Mouse (Mus musculus) right cerebral cortex, postnatal 4 days (tissue): ENCODE results near the gene Chst11.
A peak's percentile ranks its signal among the peaks of the same experiment; 100 is the strongest.

Experiments
- DNase-seq: peaks from one replicate; pipeline ENCODE4 v3.0.0-alpha.2; 2022

Chst11 gene

DNA sequence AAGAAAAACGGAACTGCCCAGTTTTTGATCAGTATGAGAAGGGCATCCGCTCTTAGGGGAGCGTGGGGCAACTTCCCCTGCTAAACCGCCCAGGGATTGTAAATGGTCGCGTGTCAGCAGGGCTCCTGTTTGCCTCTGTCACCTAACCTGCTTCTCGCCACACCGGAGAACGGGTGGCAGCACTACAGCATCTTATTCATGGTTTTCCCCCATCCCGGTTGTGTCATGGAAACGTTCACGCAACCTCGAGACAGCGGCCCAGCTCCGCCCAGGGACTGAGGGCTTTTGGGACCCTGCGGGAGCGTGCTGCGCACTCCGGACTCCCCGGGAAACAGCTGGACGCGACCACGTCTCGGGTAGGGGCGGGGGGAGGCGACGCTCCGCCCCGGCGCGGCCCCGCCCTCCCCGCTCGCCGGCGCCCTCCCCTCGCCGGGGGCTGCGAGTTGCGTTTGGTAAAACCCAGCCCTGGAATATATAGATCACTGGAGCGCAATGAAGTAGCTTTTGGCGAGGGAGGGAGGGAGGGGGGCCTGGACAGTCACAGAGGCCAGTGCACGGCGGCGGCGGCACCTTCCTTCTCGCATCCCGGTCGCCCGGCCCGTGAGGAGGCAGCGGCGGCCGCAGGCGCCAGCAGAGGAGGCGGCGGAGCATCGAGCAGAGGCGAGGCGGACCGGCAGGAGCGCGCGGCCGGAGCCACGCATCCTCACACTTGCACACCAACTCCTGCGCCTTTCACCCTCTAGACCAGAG is at the start of gene Chst11:
Chst11 (plus strand) TSS at position 549 of the 750 bp plus-strand sequence.
- peak; percentile 74 for DNase-seq

DNA sequence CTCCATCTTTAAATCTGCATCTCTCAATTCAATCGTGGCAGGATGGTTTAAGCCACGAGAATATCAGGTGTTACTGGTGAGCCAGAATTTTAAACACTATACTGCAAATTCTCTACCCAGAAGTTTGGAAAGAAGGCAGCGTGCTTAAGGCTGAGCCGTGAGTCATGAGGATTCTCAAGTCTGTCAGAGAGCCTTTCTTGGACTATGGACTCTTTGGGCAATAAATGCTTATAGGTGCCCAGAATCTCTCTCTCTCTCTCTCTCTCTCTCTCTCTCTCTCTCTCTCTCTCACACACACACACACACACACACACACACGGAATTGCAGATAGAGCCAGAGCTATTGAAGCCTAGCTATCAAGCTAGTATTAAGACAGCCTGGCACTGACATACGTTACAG is 49.5 kb upstream of the Chst11 start:
- no peak for DNase-seq

DNA sequence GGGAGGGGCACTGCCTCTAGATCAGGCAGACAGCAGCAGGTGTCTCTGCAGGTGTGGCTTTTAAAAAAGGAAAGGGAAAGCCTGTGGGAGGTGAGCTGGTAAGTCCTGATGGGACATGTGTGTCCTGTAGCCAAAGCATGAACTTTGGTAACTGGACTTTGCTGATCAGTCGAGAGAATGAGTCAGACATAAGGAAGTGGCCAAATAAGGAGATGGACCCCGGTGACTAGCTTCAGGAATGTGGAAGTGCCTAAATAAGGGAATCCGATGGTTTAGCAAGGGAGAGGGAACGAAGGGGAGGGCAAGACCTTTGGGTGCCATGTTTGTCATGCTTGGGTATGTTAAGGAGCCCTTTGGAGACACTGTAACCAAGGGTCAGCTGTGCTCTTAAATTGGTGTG is 31.9 kb upstream of the Chst11 start:
- DNase-seq: no peak

DNA sequence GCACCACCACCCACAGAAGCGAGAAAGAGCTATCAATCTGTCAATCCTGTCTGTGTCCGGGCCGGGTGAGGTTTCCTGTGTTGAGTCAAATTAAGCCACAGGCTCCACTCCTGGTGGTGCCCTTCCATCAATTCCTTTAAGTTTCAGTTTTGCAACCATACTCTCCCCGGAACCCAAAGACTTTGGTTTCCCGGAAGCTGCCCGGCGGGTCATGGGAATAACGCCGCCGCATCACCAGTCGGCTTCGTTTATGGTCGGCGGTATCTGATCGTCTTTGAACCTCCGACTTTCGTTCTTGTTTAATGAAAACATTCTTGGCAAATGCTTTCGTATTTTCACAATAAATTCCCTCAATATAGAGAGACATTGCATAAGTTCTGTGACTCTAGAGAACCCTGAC is 30.2 kb upstream of the Chst11 start:
- no peak for DNase-seq

DNA sequence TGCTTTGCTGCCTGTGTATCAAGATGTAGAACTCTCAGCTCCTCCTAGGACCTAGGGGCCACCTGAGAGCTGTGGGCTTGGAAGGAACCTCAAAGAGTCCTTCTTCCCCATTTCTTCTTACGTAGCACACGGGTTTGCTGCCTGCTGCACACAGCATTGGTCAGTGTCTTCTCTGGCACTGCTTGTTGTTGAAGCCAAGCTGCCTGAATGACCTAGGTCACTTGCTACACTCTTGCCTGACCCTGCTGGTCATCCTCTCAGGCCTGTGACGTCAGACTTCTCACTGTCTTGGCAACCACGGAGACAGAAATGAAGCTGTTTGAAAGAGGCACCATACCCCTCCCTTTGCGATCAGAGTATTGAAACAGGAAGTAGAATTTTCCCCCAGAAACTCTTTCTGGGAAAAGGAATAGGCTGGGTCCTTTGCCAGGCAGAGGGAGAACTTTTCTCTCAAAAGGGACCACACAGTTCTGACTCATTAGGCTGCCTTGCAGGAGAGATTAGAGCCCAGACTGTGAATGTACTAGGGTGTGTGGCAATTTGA is 27.0 kb upstream of the Chst11 start:
- no peak for DNase-seq

DNA sequence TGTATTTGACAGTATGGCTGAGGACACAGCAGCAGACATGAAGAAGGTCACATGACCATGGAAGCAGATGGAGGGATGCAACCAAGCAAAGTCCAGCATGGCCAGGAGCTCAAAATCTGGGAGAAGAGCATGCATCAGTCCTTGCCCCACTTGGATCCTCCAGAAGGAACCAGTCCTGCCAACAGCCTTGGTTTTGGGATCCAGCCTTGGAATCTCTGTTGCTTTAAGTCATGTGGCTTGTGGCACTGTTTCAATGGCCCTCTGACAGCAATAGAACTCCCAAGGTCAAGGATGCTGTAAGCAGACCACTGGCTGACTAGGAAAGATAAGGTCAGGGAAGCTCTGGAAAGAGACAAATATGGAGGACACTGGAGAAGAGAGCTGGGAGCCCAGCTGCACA is 26.0 kb upstream of the Chst11 start:
- no peak for DNase-seq

DNA sequence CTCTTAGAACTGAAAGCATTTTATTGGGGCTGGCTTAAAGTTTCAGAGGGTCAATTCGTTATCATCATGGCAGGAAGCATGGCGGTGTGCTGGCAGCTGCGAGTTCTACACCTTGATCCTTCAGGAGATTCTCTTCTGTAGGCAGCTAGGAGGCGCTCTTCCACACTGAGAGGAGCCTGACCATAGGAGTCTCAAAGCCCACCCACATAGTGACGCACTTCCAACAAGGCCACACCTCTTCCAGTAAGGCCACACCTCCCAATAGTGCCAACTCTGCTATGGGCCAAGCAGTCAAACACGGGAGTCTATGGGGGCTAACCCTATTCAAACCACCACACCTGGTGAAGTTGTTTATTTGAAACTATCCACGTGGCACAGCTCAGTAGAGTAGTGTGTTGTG is 24.0 kb upstream of the Chst11 start:
- no peak for DNase-seq

DNA sequence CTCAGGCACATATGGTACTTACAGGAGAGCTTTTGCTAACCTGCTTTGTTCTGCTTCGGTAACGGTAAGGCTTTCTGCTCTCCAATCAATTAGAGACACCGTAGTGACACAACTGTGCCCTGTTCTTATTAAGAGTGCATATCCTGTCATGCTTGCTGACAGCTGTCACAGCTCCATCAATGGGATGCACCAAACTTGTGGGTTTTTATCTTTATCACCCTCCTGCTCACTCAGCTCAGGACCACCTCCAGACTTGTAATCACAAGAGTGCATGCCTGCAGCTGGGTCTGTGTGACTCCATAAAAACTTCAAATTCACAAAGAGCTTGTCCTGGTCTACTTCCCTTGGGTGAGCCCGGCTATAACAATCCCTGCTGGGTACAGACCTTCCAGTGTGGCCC is 23.3 kb upstream of the Chst11 start:
- no peak for DNase-seq

DNA sequence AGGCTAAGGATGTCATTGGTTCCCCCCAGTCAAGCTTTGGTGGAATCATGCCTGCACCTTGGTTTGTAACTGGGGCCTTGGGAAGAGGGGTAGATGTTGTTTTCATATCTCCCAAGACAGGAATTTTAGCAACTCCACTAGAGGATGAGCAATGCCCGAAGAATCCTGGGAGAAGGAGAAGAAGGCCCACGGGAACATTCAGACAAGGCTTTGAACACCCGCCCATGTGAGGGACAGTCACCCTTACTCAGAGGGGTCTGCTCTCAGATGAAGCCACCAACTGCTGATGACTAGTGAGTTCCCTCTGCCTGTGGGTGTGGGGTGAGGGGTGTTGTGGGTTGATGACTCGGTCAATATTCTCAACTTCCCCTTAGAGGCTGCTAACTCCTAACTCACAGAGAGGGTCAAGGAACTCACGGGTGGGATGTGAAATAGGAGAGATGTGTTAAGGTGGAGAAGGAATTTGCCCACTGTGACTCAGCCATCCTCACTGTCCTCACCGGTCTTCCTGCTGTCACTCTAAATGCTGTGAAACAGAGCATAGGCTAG is 22.8 kb upstream of the Chst11 start:
- DNase-seq: no peak

DNA sequence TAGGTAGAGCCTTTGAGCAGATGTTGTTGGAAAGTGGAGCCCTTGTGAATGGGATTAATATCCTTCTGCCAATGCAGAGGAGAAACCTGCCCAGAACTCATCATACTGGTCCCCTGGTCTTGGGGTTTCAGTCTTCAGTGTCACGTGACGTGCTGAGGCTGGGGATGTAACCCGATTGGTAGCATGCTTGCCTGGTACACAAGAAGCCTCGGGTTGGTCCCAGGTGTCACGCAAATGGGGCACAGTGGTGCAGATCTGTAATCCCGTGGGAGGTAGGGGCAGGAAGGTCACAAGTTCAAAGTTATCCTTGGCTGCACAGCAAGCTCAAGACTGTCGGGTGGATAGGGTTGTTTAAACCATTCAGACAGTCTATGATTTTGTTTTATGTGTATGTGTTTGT is 20.8 kb upstream of the Chst11 start:
- DNase-seq: no peak

DNA sequence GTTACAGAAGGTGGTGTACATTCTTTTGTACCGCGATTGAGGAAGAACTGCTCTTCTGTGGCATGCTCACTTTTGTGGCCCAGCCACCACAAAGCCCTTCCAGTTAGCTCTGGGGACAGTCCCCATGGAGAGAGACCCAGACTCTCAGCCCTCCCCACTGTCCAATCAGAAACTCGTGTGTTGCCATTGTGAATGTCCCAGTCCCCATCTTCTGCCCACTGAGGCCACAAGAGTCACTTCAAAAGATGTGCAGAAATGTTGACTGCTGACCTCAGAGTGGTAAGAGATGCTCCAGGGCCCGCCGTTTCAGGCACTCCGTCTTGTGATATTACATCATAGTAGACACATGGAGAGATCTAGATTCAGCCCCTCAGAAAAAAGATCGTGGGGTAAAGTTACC is 18.6 kb upstream of the Chst11 start:
- DNase-seq: no peak

DNA sequence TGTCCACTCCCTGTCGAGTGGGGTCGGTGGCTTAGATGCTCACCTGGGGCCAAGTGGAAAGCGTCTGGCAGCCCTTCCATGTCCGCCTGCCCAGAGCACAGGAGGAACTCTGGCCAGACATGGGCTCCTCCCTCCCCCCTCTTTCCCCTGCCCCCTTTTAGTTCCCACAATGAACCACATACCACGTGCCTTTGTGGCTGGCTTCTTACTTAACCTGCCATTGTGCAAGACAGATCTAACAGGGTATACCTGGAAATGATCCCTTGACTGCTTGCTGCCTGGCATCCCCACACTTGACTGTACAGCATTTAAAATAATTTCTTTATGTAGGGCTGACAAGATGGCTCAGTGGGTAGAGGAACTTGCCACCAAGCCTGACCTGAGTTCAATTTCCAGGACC is 15.7 kb upstream of the Chst11 start:
- no peak for DNase-seq

DNA sequence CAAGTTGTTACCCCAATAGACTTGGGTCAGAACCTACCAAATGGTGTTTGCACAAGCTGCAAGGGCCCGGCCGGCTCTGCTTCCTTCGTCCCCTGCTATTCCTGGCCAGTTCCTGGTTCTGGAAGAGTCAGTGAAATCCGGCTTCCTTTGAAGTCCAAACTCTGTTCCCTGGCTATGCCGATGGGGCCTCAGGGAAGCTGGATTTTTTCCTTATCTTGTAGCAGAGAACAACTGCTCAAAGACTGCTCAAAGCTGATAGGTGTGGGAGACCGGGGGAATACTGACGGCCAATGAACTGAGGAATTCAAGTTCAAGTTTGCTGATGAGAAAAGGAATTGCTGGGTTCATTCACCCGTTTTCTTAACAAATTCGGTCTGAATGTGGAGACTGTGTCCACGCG is 13.7 kb upstream of the Chst11 start:
- DNase-seq: no peak

DNA sequence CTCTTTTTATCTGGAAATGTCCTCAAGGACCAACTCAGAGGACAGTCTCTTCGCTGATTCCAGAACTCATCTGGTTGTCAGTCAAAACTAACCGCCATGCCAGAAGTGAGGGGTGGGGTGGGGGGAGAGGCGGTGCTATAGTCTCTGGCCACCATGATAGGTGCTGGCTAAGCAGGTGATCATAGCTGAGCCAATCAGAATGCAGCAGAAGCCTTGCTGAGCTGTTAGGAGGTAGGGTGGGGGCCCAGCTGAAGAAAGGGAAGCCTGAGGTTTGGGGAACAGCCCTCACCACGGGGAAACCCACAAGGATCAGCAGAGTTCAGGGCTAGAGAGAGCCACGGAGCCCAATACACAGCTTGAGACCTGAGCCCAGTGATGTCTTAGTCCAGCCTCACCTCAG is 11.1 kb upstream of the Chst11 start:
- no peak for DNase-seq

DNA sequence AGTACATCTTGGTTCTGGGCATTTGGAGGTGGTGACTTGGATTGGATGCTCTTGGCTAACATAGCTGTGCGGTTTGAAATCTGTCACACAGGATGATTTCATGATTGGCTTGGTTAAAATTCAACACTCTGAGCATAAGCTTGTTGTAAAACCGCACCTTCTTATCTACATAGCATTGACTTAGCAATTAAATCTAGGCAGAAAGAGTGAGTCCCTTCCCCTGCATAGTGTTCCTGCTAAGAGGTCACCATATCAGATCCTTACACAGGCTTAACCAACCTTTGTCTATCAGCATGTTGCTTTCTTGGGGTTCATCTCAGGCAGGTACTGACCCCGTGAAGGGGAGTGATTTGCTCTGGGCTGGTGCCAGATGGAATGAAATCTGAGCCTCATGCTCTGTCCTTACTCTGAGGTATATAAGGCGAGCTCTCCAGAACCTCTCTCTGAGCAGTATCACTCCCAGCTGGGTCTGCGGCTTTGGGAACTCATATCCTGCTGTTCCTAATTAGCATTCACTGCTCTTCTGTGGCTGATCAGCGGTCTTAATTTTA is 10.6 kb upstream of the Chst11 start:
- no peak for DNase-seq

DNA sequence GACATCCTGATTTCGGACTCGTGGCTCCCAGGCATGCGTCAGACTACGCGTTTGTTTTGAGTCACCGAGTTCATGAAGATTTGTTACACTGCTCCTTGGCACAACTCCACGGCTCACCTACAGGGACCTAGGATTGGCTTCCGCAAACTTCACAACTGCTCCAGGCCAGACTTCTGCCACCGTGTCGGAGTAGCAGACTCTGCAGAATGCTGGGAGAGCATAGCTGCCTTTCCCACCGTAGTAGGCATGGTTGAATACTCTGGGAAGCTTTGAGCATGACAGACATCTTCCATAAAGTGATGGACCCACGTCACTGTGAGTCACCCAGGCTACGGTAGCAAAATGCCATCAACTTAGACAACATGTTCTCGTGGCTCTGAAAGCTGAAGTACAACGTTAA is 9.5 kb upstream of the Chst11 start:
- DNase-seq: no peak

DNA sequence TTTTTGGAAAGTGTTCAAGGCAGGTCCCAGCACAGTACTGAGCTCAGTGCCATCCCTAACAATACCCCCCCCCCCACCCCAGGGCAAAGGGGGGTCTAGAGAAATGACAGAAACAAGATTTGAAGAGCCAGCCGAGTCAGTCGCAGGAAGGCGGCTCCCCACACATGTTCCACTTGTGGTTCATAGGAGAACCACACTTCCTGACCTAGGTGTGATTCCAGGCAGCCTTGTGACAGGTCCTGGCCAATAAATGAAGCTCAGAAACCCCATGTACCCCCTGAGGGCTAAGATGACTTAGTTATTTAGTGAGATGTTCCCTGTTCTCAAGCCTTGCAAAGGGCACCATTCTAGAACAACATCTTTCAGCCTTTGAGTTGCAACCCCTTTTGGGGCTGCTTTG is 3.0 kb upstream of the Chst11 start:
- no peak for DNase-seq

DNA sequence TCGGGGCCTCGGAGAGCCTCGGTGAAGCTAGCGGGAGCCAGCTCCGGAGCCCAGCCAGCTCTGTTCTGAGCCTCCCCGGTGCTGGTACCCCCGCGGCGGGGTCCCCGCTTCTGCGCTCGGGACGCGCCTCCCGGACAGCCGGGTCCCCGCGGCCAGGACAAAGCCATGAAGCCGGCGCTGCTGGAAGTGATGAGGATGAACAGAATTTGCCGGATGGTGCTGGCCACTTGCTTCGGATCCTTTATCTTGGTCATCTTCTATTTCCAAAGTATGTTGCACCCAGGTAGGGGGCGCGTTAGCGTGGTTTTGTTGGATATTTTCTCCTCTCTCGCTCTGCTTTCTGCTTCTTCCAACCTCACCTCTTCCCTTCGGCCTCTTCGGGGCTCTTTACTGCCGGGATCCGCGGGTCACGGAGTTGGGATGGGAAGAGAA is 418 bp downstream of the Chst11 start:
- peak; percentile 64 for DNase-seq

DNA sequence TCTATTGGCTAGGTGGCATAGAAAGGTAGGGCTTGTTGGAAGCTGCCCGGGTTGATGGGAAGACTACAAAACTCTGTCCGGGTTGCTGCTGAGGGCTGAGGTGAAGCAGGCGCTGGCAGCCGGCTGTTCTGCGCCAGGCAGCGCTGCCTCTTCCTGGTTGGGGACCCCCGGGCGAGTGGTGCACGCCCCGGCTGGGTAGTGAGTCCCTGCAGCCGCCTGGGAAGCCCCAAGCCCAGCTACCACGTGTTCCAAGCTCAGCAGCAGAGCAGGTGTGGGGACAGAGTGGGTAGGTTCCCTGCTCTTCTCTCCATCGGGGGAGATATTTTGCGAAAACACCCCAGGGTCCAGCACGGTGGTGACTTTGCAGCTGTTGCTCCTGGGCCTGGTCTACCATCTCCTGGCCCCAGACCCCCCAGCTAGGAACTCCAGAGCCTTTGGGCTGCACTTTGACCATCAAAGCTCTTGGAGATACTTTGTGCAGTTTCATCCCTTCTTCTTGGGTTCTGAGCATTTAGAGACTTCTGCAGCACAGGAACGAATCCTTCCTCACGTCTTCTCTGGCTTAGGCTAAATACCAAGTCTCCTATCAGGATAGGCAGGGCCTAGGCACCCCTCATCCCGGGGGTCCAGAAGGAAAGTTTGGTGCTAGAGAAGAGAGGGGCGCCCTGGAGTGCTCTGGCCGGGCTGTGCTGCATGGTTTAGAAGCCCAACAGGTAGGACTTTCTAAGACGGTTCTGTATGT is 1.1 kb downstream of the Chst11 start:
- DNase-seq: peak; percentile 14

DNA sequence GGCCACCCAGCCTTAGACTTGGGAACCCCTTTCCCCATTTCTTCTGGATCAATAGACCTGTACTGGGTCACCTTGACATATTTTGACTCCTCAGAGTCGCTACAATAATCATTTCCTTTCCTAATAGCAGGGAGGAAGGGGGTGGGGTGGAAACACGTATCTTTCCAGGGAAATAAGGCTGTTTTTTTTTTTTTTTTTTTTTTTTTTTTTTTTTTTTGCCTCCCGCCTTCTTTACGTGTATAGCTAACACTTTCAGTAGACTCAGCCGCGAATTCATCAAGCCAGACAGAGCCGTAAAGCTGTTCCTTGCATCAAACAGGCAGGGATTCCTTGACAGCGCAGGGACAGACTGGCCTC is 1.7 kb downstream of the Chst11 start:
- DNase-seq: no peak

DNA sequence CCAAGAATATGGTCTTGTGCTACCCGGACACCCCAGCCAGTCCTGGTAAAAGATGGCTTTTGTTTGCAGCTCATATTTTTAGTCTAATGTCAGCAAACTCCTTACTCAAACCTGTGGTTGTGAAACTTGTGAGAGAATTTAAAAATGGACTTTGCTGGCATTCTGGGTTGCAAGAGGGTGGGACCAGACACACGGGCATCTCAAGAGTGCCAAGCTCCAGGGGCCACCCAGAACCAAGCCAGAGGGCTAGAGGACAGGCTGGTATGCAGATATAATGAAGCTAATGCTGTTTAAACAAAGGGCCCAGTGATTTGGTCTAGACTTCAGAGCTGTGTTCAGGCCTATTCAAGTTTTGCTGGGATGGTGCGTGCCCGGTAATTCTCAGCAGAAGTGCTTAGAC is 2.1 kb downstream of the Chst11 start:
- no peak for DNase-seq

DNA sequence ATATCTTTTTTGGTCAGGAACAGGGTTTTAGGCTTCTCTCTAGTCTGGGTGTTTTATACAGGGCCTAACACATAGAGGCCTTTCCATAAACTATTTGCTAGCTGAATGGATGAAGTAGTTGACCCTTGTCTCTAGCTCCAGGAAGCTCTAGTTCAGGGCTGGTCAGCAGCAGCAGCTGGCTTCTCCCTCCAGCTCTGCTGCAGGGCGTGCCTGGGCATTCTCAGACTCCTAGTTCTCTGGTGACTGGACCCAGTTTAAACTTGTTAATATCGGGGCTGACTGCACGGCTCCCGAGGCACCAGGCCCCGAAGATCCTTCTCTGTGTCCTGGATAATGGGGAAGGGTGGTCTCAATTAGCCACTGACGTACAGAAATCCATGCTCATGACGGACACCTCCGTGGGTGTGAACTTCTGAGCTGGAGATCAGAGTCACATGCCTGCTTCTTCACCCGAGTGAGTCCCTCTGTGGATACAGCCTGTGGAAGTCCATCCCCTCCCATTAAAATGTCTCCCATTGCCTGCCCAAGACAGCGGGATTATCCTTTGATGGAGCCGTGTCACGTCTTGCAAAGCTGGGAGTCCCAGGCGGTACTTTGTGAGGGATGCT is 4.2 kb downstream of the Chst11 start:
- DNase-seq: no peak

DNA sequence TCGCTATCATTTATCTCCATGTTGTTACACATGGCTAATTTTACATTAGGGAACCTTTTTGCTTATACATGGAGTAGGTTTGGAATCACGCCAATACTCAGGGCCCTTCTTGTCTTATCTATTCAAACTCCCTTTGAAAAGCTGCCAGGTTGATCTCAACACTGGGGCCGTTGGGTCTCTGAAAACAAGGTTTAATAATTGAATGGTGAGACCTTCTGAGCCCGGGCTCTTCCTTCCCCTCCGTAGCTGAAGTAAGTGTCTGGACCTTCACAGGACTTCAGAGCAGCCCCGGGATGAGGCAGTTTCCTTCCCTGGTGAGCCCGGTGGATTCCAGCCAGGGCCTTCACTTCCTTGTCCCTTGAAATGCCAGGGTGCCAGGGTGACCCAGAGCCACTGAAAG is 5.6 kb downstream of the Chst11 start:
- no peak for DNase-seq
